Mouse (Mus musculus): ENCODE data around the gene Gse1. TPM values are rescaled to one million over a fixed set of nuclear protein-coding genes. Genes with fewer than 3 reads are reported as not detected.

Gse1 gene
- polyA plus RNA-seq, 1 experiment from 2014 or later: 10.2 TPM

- H3K36me3 ChIP-seq (ENCODE audit: control insufficient read depth, insufficient read depth, low read length): no peaks in the 10 kb centered on the region
- H3K27me3 ChIP-seq (ENCODE audit: control insufficient read depth, insufficient read depth, low read depth, low read length): no peaks in the 10 kb centered on the region; the same call in 1 of the 2 replicates
- WGBS: 73% methylated on average over 9 of the region's 9 CpGs
- H3K27ac ChIP-seq (ENCODE audit: low read length): peak overlapping the region; percentile 46; the same call in 1 of the 2 replicates
- no peaks in the 10 kb centered on the region for H3K9me3 ChIP-seq (ENCODE audit: control insufficient read depth, low read length)
- no peak overlapping the region for H3K4me3 ChIP-seq (ENCODE audit: low read length)
- H3K9ac ChIP-seq (ENCODE audit: low read length): no peak overlapping the region
- H3K4me1 ChIP-seq (replicated peaks; ENCODE audit: control insufficient read depth, insufficient read depth, low read length): peaks cover 29% of the 10 kb centered on the region
- H3K4me2 ChIP-seq (ENCODE audit: low read depth, low read length): no peak overlapping the region
- no peak for ATAC-seq (ENCODE audit: low read depth)
These were observed 22.3 kb upstream of the Gse1 start for GRCm38 (mm10) chr8:120205916-120206315.

GRCm38 (mm10) chr8:120207364-120207763 lies 20.9 kb upstream of the Gse1 start:
- H3K27me3 ChIP-seq (ENCODE audit: control insufficient read depth, insufficient read depth, low read depth, low read length): no peaks in the 10 kb centered on the region; the same call in 1 of the 2 replicates
- no peak for ATAC-seq (ENCODE audit: low read depth)
- no peak overlapping the region for H3K4me2 ChIP-seq (ENCODE audit: low read depth, low read length)
- no peak overlapping the region for H3K27ac ChIP-seq (ENCODE audit: low read length)
- no peaks in the 10 kb centered on the region for H3K9me3 ChIP-seq (ENCODE audit: control insufficient read depth, low read length)
- WGBS: 82% methylated on average over 8 of the region's 8 CpGs
- H3K9ac ChIP-seq (ENCODE audit: low read length): no peak overlapping the region
- H3K4me1 ChIP-seq (replicated peaks; ENCODE audit: control insufficient read depth, insufficient read depth, low read length): peaks cover 32% of the 10 kb centered on the region
- H3K36me3 ChIP-seq (ENCODE audit: control insufficient read depth, insufficient read depth, low read length): no peaks in the 10 kb centered on the region
- no peak overlapping the region for H3K4me3 ChIP-seq (ENCODE audit: low read length)

- no peaks in the 10 kb centered on the region for H3K36me3 ChIP-seq (ENCODE audit: control insufficient read depth, insufficient read depth, low read length)
- H3K4me1 ChIP-seq (replicated peaks; ENCODE audit: control insufficient read depth, insufficient read depth, low read length): peaks cover 32% of the 10 kb centered on the region
- H3K9me3 ChIP-seq (ENCODE audit: control insufficient read depth, low read length): no peaks in the 10 kb centered on the region
- H3K4me3 ChIP-seq (ENCODE audit: low read length): no peak overlapping the region
- no peak overlapping the region for H3K4me2 ChIP-seq (ENCODE audit: low read depth, low read length)
- no peak for ATAC-seq (ENCODE audit: low read depth)
- no peaks in the 10 kb centered on the region; the same call in 1 of the 2 replicates for H3K27me3 ChIP-seq (ENCODE audit: control insufficient read depth, insufficient read depth, low read depth, low read length)
- no peak overlapping the region for H3K27ac ChIP-seq (ENCODE audit: low read length)
- 33% methylated on average over 11 of the region's 11 CpGs for WGBS
- no peak overlapping the region for H3K9ac ChIP-seq (ENCODE audit: low read length)
These were observed 20.1 kb upstream of the Gse1 start for GRCm38 (mm10) chr8:120208113-120208512.

- ATAC-seq (ENCODE audit: low read depth): 0 out of 2 replicates have a peak, but pooled peaks have one; percentile 10
- no peak overlapping the region for H3K9ac ChIP-seq (ENCODE audit: low read length)
- no peaks in the 10 kb centered on the region; the same call in 1 of the 2 replicates for H3K27me3 ChIP-seq (ENCODE audit: control insufficient read depth, insufficient read depth, low read depth, low read length)
- H3K27ac ChIP-seq (ENCODE audit: low read length): no peak overlapping the region
- no peaks in the 10 kb centered on the region for H3K36me3 ChIP-seq (ENCODE audit: control insufficient read depth, insufficient read depth, low read length)
- no peaks in the 10 kb centered on the region for H3K9me3 ChIP-seq (ENCODE audit: control insufficient read depth, low read length)
- no peak overlapping the region for H3K4me3 ChIP-seq (ENCODE audit: low read length)
- H3K4me2 ChIP-seq (ENCODE audit: low read depth, low read length): no peak overlapping the region
- peaks cover 22% of the 10 kb centered on the region for H3K4me1 ChIP-seq (replicated peaks; ENCODE audit: control insufficient read depth, insufficient read depth, low read length)
- 20% methylated on average over 4 of the region's 4 CpGs for WGBS
These were observed 16.9 kb upstream of the Gse1 start for GRCm38 (mm10) chr8:120211345-120211744.

- 82% methylated on average over 7 of the region's 7 CpGs for WGBS
- no peak for ATAC-seq (ENCODE audit: low read depth)
These were observed 15.7 kb upstream of the Gse1 start for GRCm38 (mm10) chr8:120212596-120212995.

GRCm38 (mm10) chr8:120213229-120213628 lies 15.0 kb upstream of the Gse1 start:
- Histone ChIP-seq H3K27ac (ENCODE audit: low read length) (no peak overlapping the region), H3K9ac (ENCODE audit: low read length) (no peak overlapping the region), H3K27me3 (ENCODE audit: control insufficient read depth, insufficient read depth, low read depth, low read length) (no peaks in the 10 kb centered on the region; the same call in 1 of the 2 replicates), H3K9me3 (ENCODE audit: control insufficient read depth, low read length) (no peaks in the 10 kb centered on the region), H3K4me3 (ENCODE audit: low read length) (no peak overlapping the region), H3K4me2 (ENCODE audit: low read depth, low read length) (no peak overlapping the region), H3K36me3 (ENCODE audit: control insufficient read depth, insufficient read depth, low read length) (no peaks in the 10 kb centered on the region), H3K4me1 (replicated peaks; ENCODE audit: control insufficient read depth, insufficient read depth, low read length) (peaks cover 36% of the 10 kb centered on the region)
- no peak for ATAC-seq (ENCODE audit: low read depth)
- 91% methylated on average over 3 of the region's 3 CpGs for WGBS

More at GRCm38 (mm10) chr8:120212596-120212995, 15.7 kb upstream of the Gse1 start:
- peaks cover 35% of the 10 kb centered on the region for H3K4me1 ChIP-seq (replicated peaks; ENCODE audit: control insufficient read depth, insufficient read depth, low read length)
- no peaks in the 10 kb centered on the region for H3K9me3 ChIP-seq (ENCODE audit: control insufficient read depth, low read length)
- H3K9ac ChIP-seq (ENCODE audit: low read length): no peak overlapping the region
- H3K27me3 ChIP-seq (ENCODE audit: control insufficient read depth, insufficient read depth, low read depth, low read length): no peaks in the 10 kb centered on the region; the same call in 1 of the 2 replicates
- no peaks in the 10 kb centered on the region for H3K36me3 ChIP-seq (ENCODE audit: control insufficient read depth, insufficient read depth, low read length)
- no peak overlapping the region for H3K27ac ChIP-seq (ENCODE audit: low read length)
- no peak overlapping the region for H3K4me3 ChIP-seq (ENCODE audit: low read length)
- H3K4me2 ChIP-seq (ENCODE audit: low read depth, low read length): no peak overlapping the region

GRCm38 (mm10) chr8:120213939-120214338 lies 14.3 kb upstream of the Gse1 start:
- H3K4me2 ChIP-seq (ENCODE audit: low read depth, low read length): no peak overlapping the region

GRCm38 (mm10) chr8:120215416-120216141 lies 12.7 kb upstream of the Gse1 start:
- 35% methylated on average over 7 of the region's 7 CpGs for WGBS
- H3K4me1 ChIP-seq (replicated peaks; ENCODE audit: control insufficient read depth, insufficient read depth, low read length): peaks cover 38% of the 10 kb centered on the region
- H3K4me2 ChIP-seq (ENCODE audit: low read depth, low read length): no peak overlapping the region
- H3K27me3 ChIP-seq (ENCODE audit: control insufficient read depth, insufficient read depth, low read depth, low read length): no peaks in the 10 kb centered on the region; the same call in 1 of the 2 replicates
- no peak overlapping the region; the same call in 1 of the 2 replicates for H3K27ac ChIP-seq (ENCODE audit: low read length)
- H3K9me3 ChIP-seq (ENCODE audit: control insufficient read depth, low read length): no peaks in the 10 kb centered on the region
- peak; percentile 21; the same call in 1 of the 2 replicates for ATAC-seq (ENCODE audit: low read depth)
- H3K36me3 ChIP-seq (ENCODE audit: control insufficient read depth, insufficient read depth, low read length): no peaks in the 10 kb centered on the region
- no peak overlapping the region for H3K4me3 ChIP-seq (ENCODE audit: low read length)
- no peak overlapping the region for H3K9ac ChIP-seq (ENCODE audit: low read length)

More at GRCm38 (mm10) chr8:120213939-120214338, 14.3 kb upstream of the Gse1 start:
- Histone ChIP-seq H3K27ac (ENCODE audit: low read length) (no peak overlapping the region), H3K36me3 (ENCODE audit: control insufficient read depth, insufficient read depth, low read length) (no peaks in the 10 kb centered on the region), H3K9me3 (ENCODE audit: control insufficient read depth, low read length) (no peaks in the 10 kb centered on the region), H3K4me1 (replicated peaks; ENCODE audit: control insufficient read depth, insufficient read depth, low read length) (peaks cover 36% of the 10 kb centered on the region), H3K9ac (ENCODE audit: low read length) (no peak overlapping the region), H3K27me3 (ENCODE audit: control insufficient read depth, insufficient read depth, low read depth, low read length) (no peaks in the 10 kb centered on the region; the same call in 1 of the 2 replicates), H3K4me3 (ENCODE audit: low read length) (no peak overlapping the region)
- ATAC-seq (ENCODE audit: low read depth): no peak
- 71% methylated on average over 5 of the region's 5 CpGs for WGBS

GRCm38 (mm10) chr8:120216855-120217830 lies 11.1 kb upstream of the Gse1 start:
- no peak overlapping the region for H3K9ac ChIP-seq (ENCODE audit: low read length)
- H3K4me1 ChIP-seq (replicated peaks; ENCODE audit: control insufficient read depth, insufficient read depth, low read length): peaks cover 29% of the 10 kb centered on the region
- no peak overlapping the region for H3K4me2 ChIP-seq (ENCODE audit: low read depth, low read length)
- peak; percentile 86 for ATAC-seq (ENCODE audit: low read depth)
- peak overlapping the region; percentile 53 for H3K27ac ChIP-seq (ENCODE audit: low read length)
- H3K27me3 ChIP-seq (ENCODE audit: control insufficient read depth, insufficient read depth, low read depth, low read length): no peaks in the 10 kb centered on the region
- 23% methylated on average over 13 of the region's 13 CpGs for WGBS
- no peaks in the 10 kb centered on the region for H3K36me3 ChIP-seq (ENCODE audit: control insufficient read depth, insufficient read depth, low read length)
- no peak overlapping the region for H3K4me3 ChIP-seq (ENCODE audit: low read length)
- no peaks in the 10 kb centered on the region for H3K9me3 ChIP-seq (ENCODE audit: control insufficient read depth, low read length)
